In the genomic region with DNA sequence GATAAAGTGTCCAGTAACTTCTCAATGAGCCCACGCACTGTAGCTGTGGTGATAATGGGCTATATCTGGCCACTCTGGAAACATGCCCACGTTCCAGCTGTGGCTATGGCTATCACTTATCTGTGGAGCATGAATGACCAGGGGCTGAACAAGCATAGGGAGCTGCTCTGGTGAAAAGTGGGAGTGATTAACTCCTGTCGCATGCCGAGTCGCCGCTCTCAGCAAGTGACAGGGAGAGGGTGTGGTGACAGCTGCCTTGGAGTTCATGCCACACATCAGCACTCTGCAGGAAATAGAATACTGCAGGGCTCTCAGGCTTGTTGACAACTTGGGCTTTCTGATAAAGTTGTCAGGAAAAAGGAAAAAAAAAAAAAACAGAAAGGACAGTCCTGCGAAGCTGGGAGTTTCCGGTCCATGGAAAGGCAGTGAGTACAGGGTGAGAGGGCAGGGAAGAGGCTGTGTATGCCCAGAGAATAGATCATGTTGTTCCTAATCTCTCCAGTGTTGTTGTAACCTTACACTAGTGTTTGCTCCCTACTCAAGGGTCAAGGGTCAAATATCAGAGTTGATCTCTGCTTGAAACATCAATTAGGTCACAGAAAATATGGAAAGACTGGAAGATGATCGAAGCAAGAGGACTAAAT, we compare ENCODE assay signal across 11 mouse cellular contexts. TPM values are rescaled to one million over a fixed set of nuclear protein-coding genes. Genes with fewer than 3 reads are reported as not detected.
DNase-seq lines count a peak whose midpoint lies in the region; ATAC-seq and TF ChIP-seq lines count a peak whose summit lies in the region.
"Had no signal": no experiment of that assay in that cellular context is flagged by ENCODE, and none has a peak within 500 bp of the region (broad histone marks: within the 10 kb centered on the region; RNA-seq: fewer than 3 reads in every experiment).

No protein-coding gene starts in this region.

- H3K4me3 ChIP-seq in kidney, postnatal 0 days (replicated peaks; ENCODE audit: low read depth, low read length) = no peak overlapping the region
- no peak overlapping the region for H3K4me3 ChIP-seq in heart, embryonic 10.5 days
- H3K4me3 ChIP-seq in intestine, embryonic 16.5 days (ENCODE audit: low read length) = no peak overlapping the region
- H3K4me3 ChIP-seq: stomach, embryonic 15.5 days had no signal

- H3K27ac ChIP-seq in kidney, postnatal 0 days = no peak overlapping the region
- H3K27ac ChIP-seq in heart, embryonic 10.5 days = 0 out of 2 replicates have a peak overlapping the region, but pooled peaks have one; percentile 49
- H3K27ac ChIP-seq in intestine, embryonic 16.5 days (ENCODE audit: low read length) = no peak overlapping the region
- H3K27ac ChIP-seq: stomach, embryonic 15.5 days had no signal

- no peak for ATAC-seq in kidney, postnatal 0 days (replicated peaks; ENCODE audit: low FRiP score, low read depth)
- ATAC-seq in intestine, embryonic 16.5 days = peak; percentile 73

- peak; percentile 54 for DNase-seq in kidney, postnatal 0 days (ENCODE audit: low spot score)
- DNase-seq in kidney, adult 18-20 months = no peak
- peak; percentile 95 for DNase-seq in heart, embryonic 10.5 days (ENCODE audit: low spot score)
- DNase-seq in lung, postnatal 10 days = peak; percentile 43
- no peak for DNase-seq in urinary bladder, postnatal 14 days (ENCODE audit: low spot score)
- no peak for DNase-seq in MN1 (ENCODE audit: low spot score)
- DNase-seq in right cerebral cortex, postnatal 10 days (ENCODE audit: low spot score in 2 of 2) = no peak
- DNase-seq: cerebellum, postnatal 25 days; gastrocnemius, postnatal 36 days had no signal

- no peaks in the 10 kb centered on the region for H3K4me1 ChIP-seq in kidney, postnatal 0 days (replicated peaks; ENCODE audit: insufficient read depth, low read length)
- peaks cover 52% of the 10 kb centered on the region for H3K4me1 ChIP-seq in heart, embryonic 10.5 days
- H3K4me1 ChIP-seq in intestine, embryonic 16.5 days (ENCODE audit: control insufficient read depth, insufficient read depth, low read length) = no peaks in the 10 kb centered on the region; the same call in 1 of the 2 replicates
- H3K4me1 ChIP-seq: stomach, embryonic 15.5 days had no signal

- no peaks in the 10 kb centered on the region for H3K36me3 ChIP-seq in kidney, postnatal 0 days (ENCODE audit: insufficient read depth, low read length)
- H3K36me3 ChIP-seq in heart, embryonic 10.5 days = no peaks in the 10 kb centered on the region
- H3K36me3 ChIP-seq in intestine, embryonic 16.5 days (ENCODE audit: control insufficient read depth, insufficient read depth, low read length) = no peaks in the 10 kb centered on the region
- H3K36me3 ChIP-seq: stomach, embryonic 15.5 days had no signal

- WGBS in kidney, postnatal 0 days = 18% methylated on average over 9 of the region's 9 CpGs
- WGBS in heart, embryonic 10.5 days = 11% methylated on average over 9 of the region's 9 CpGs
- WGBS in intestine, embryonic 16.5 days = 45% methylated on average over 9 of the region's 9 CpGs

- H3K4me2 ChIP-seq in kidney, postnatal 0 days (ENCODE audit: low read length) = no peak overlapping the region
- no peak overlapping the region for H3K4me2 ChIP-seq in intestine, embryonic 16.5 days (ENCODE audit: low read depth, low read length)
- H3K4me2 ChIP-seq: stomach, embryonic 15.5 days had no signal

- H3K9me3 ChIP-seq in kidney, postnatal 0 days (replicated peaks; ENCODE audit: low read length) = no peaks in the 10 kb centered on the region
- H3K9me3 ChIP-seq in heart, embryonic 10.5 days = no peaks in the 10 kb centered on the region
- no peaks in the 10 kb centered on the region for H3K9me3 ChIP-seq in intestine, embryonic 16.5 days (ENCODE audit: control insufficient read depth, low read length)
- H3K9me3 ChIP-seq: stomach, embryonic 15.5 days had no signal

- H3K27me3 ChIP-seq in kidney, postnatal 0 days (ENCODE audit: insufficient read depth, low read length) = no peaks in the 10 kb centered on the region
- peaks cover 70% of the 10 kb centered on the region for H3K27me3 ChIP-seq in heart, embryonic 10.5 days (ENCODE audit: insufficient read depth, poor library complexity, severe bottlenecking)
- H3K27me3 ChIP-seq in intestine, embryonic 16.5 days (replicated peaks; ENCODE audit: control insufficient read depth, insufficient read depth, low read length) = no peaks in the 10 kb centered on the region
- H3K27me3 ChIP-seq: stomach, embryonic 15.5 days had no signal

- TF ChIP-seq CTCF in kidney, postnatal 0 days (IDR thresholded peaks at IDR 0.05; ENCODE audit: low read depth) = no peak

- no peak overlapping the region for H3K9ac ChIP-seq in kidney, postnatal 0 days (ENCODE audit: low read depth, low read length)
- H3K9ac ChIP-seq in intestine, embryonic 16.5 days (ENCODE audit: low read depth, low read length) = no peak overlapping the region
- H3K9ac ChIP-seq: stomach, embryonic 15.5 days had no signal

RNA-seq across cellular contexts. Expression of a gene that starts 30.6 kb away (rescaled TPM):
- 215 and 222 TPM in 2 replicates for polyA plus RNA-seq in kidney, postnatal 0 days (2015; fragmentation: Nextera tagmentation; extraction: Ambion mirVana)
- 228 and 283 TPM in 2 replicates for polyA plus RNA-seq in heart, embryonic 10.5 days (2016; fragmentation: Nextera tagmentation; extraction: Ambion mirVana)
- polyA plus RNA-seq in intestine, embryonic 16.5 days (2015; fragmentation: Nextera tagmentation; extraction: Ambion mirVana) = 215 and 233 TPM in 2 replicates

RNA-seq across cellular contexts. Expression of a gene that starts 30.7 kb away (rescaled TPM):
- polyA plus RNA-seq in kidney, postnatal 0 days (2015; fragmentation: Nextera tagmentation; extraction: Ambion mirVana) = 29.2 and 29.4 TPM in 2 replicates
- polyA plus RNA-seq in heart, embryonic 10.5 days (2016; fragmentation: Nextera tagmentation; extraction: Ambion mirVana) = 12.2 and 14.2 TPM in 2 replicates
- polyA plus RNA-seq in intestine, embryonic 16.5 days (2015; fragmentation: Nextera tagmentation; extraction: Ambion mirVana) = 14.9 and 15.7 TPM in 2 replicates

Comparison
In these comparisons a context has a peak if more than half of its experiments do, and no peak if none do; other contexts are left out.
1. DNase-seq: peak in kidney, postnatal 0 days (single experiment), heart, embryonic 10.5 days (single experiment) and lung, postnatal 10 days (single experiment); none in kidney, adult 18-20 months (single experiment), urinary bladder, postnatal 14 days (single experiment), MN1 (single experiment) and right cerebral cortex, postnatal 10 days (0 of 2).